Mouse (Mus musculus): ENCODE data around the gene Ppfia1. TPM values are rescaled to one million over a fixed set of nuclear protein-coding genes. Genes with fewer than 3 reads are reported as not detected.

Ppfia1 gene
- polyA plus RNA-seq (2012; rRNA removed; ENCODE audit: low replicate concordance), result 34.8 and 44.9 TPM in 2 replicates

DNA sequence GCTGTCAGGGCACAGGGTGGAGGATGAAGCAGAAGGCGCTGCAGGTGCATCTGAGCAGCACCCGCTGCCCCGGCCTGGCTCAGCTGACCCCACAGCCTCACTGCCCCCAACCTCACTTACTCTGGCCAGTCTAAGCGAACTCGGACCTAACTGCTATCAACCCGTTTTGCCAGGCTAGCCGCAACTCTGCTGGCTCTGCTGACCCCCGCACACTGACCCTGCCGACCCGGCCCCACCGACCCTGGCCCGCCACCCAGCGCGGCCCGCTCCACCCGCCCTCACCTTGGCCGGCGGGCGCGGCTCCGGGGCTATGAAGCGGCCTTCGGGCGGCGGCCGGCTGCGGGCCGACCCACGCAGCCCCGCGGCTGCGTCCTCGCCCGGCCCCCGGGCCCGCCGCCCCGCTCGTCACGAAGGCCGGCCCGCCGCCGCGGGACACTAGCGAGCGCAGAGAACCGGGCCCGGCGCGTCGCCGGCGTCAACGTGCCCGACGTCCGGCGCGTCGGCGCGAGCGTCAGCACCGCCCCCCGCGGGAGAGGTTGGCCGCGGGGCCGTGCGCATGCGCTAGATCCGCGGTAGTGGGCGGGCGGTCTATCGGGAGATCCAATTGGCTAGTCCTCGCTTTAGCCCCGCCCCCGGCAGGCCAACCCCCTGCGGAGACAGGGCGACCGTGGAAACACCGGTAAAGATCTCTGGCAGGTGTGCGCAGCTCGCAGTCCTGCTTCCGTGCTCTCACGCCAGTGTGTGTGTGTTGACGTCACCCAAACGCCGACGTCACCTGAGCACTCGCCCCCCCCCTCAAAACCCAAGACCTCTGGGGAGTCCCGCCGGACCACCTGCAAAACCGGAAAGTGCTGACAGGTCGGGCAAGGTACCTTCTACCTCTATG is at the start of gene Ppfia1:
Ppfia1 (minus strand) TSS at position 493 of the 886 bp plus-strand sequence.

DNA sequence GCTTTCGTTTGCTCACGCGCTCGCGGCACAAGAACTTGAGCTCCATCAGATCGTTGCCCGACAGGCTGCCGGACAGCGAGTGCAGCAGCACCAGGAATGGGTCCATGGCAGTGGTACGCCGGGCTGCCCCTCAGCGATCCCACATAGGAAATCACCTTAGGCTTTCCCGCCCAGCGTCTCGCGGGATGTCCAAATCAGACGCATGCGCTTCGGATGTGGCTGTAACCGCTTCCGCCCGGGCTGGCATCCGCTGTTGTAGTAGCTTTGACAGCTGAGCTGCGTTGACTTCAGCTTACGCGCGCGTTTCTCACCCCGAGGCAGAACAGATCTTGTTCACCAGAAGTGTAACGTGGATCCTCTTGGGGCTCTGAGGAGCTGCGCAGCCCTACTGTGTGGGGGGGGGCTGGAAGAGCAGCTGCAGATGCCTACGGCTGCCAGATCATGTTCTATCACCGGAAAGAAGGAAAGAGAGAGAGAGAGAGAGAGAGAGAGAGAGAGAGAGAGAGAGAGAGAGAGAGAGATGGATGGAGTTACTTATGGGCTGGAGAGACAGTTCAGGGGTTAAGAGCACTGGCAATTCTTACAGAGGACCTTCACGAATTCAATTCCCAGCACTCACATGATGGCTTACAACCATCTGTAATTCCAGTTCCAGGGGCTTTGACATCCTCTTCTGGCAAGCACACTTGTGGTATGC is 28.9 kb upstream of the Ppfia1 start, which contains the start of gene Fadd:
Fadd (minus strand) TSS at position 180 of the 697 bp plus-strand sequence.

DNA sequence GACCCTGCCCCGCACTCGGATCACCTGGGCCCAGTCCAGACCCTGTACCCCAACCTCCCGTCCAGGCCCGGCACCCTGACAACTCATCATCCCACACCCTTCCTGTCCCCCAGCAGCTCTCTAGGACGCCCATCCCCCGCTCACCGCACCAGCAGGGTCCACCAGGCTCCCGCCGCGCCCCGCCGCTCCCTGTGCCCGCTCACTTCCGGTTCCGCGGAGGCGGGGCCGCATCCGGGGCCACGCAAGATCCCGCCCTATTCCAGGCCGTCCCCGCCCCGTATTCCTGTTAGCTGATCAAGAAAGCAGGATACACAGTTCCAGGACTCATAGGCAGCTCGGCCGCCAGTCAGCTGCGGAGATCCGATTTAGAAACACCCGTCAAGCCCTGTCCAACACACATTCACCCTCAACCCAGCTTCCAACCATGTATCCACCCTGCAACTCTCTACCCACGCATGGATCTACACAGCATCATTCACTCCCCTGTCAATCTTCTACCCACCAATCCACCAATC is 82.9 kb downstream of the Ppfia1 start, which contains the start of gene Cttn:
Cttn (minus strand) TSS at position 465 of the 515 bp plus-strand sequence.

Other genes starting within 250 kb of the Ppfia1 start
- 106 and 134 TPM in 2 replicates for gene Cttn, start 82.7 kb downstream of the Ppfia1 start, polyA plus RNA-seq (2012; rRNA removed; ENCODE audit: low replicate concordance)
- gene Fadd, start 28.7 kb upstream of the Ppfia1 start, polyA plus RNA-seq (2012; rRNA removed; ENCODE audit: low replicate concordance), result 13.2 and 15.0 TPM in 2 replicates
- 21.5 and 100 TPM in 2 replicates for gene Ano1, start 198.2 kb upstream of the Ppfia1 start, polyA plus RNA-seq (2012; rRNA removed; ENCODE audit: low replicate concordance)

Measured in subcutaneous adipose tissue, adult 2 months (tissue).